Mouse (Mus musculus) liver, adult 2 months (tissue): ENCODE results near the gene Gm10217. TPM values are rescaled to one million over a fixed set of nuclear protein-coding genes. Genes with fewer than 3 reads are reported as not detected.

Source experiments
- DNase-seq: peaks from one replicate; pipeline ENCODE4 v3.0.0-alpha.2; 2011; ENCODE audit warnings: low read depth, low spot score; ENCODE audit errors: extremely low read depth
- H3K27ac ChIP-seq: fragments of 200-500 bp; replicated peaks from 2 replicates; pipeline ENCODE4 v1.5.1; 2012; ENCODE audit warnings: low read depth, mild to moderate bottlenecking, control low read depth, inconsistent platforms, low read length; ENCODE audit not compliant: insufficient read depth
- H3K27me3 ChIP-seq: fragments of 200-500 bp; 2 replicates; pipeline ENCODE4 v1.6.1; 2012; ENCODE audit warnings: mild to moderate bottlenecking, moderate library complexity, low read length, inconsistent platforms; ENCODE audit not compliant: control insufficient read depth, insufficient read depth
- H3K36me3 ChIP-seq: fragments of 200-500 bp; 2 replicates; pipeline ENCODE4 v1.6.1; 2012; ENCODE audit warnings: low read length, inconsistent platforms; ENCODE audit not compliant: control insufficient read depth, insufficient read depth
- H3K4me1 ChIP-seq: fragments of 200-500 bp; 2 replicates; pipeline ENCODE4 v1.6.1; 2011; ENCODE audit warnings: low read length; ENCODE audit not compliant: control insufficient read depth, insufficient read depth
- H3K4me3 ChIP-seq: fragments of 200-500 bp; 2 replicates; pipeline ENCODE4 v1.5.1; 2011; ENCODE audit warnings: low read depth, mild to moderate bottlenecking, control low read depth, low read length, moderate library complexity; ENCODE audit not compliant: insufficient read depth
- H3K79me2 ChIP-seq: fragments of 200-500 bp; 2 replicates; pipeline ENCODE4 v1.6.1; 2012; ENCODE audit warnings: inconsistent platforms, mild to moderate bottlenecking, low read length, moderate library complexity; ENCODE audit not compliant: control insufficient read depth, insufficient read depth
- H3K9ac ChIP-seq: fragments of 200-500 bp; 2 replicates; pipeline ENCODE4 v1.6.1; 2012; ENCODE audit warnings: low read depth, mild to moderate bottlenecking, control low read depth, inconsistent platforms, low read length
- CTCF ChIP-seq: fragments of 200-500 bp; IDR thresholded peaks from 2 replicates; pipeline ENCODE4 v1.5.1; 2011; ENCODE audit warnings: low read depth, low read length, control low read depth
- POLR2A ChIP-seq: fragments of 200-500 bp; IDR thresholded peaks from 2 replicates; pipeline ENCODE4 v1.6.1; 2011; ENCODE audit warnings: low read length, control low read depth; ENCODE audit not compliant: insufficient read depth; ENCODE audit errors: extremely low read depth
- WGBS: fragments of 180-500 bp; shearing (Covaris S2); methylation state at CpG from one replicate; pipeline ENCODE4 v1.1.7; 2018; 5-methylcytosine and 5-hydroxymethylcytosine counted together
- polyA plus RNA-seq: library from polyadenylated mRNA; depleted of rRNA; stranded (reverse); fragments of >200 nt; gene quantifications from 2 replicates; pipeline ENCODE4 v1.2.3, GENCODE M21; 2012; rRNA removed
- total RNA-seq: library from RNA; depleted of rRNA; stranded (reverse); fragments of >200 nt; gene quantifications from 2 replicates; pipeline ENCODE4 v1.2.3, GENCODE M21; 2014; rRNA removed

Gm10217 gene
- not detected in 2 replicates for total RNA-seq
- not detected in 2 replicates for polyA plus RNA-seq

- 84% methylated on average over 3 of the region's 3 CpGs for WGBS
- H3K79me2 ChIP-seq, result no peaks in the 10 kb centered on the region
- no peak within 1 kb of the TSS for H3K9ac ChIP-seq
- H3K4me3 ChIP-seq, result no peak within 1 kb of the TSS
- TF ChIP-seq CTCF (no peak), POLR2A (no peak)
- no peak for DNase-seq
- no peak within 1 kb of the TSS for H3K27ac ChIP-seq
- H3K27me3 ChIP-seq, result no peaks in the 10 kb centered on the region
- no peaks in the 10 kb centered on the region for H3K4me1 ChIP-seq
- no peaks in the 10 kb centered on the region for H3K36me3 ChIP-seq
Measured at GRCm38 (mm10) chr8:9863951-9864350, at the start of gene Gm10217. Gm10217 (plus strand) TSS chr8:9864251.

- no peak overlapping the region for H3K4me3 ChIP-seq
- H3K79me2 ChIP-seq, result no peaks in the 10 kb centered on the region
- H3K9ac ChIP-seq, result no peak overlapping the region
- H3K36me3 ChIP-seq, result no peaks in the 10 kb centered on the region
- no peak for TF ChIP-seq CTCF
- no peak for TF ChIP-seq POLR2A
- no peaks in the 10 kb centered on the region for H3K4me1 ChIP-seq
- WGBS, result 83% methylated on average over 8 of the region's 8 CpGs
- no peak overlapping the region for H3K27ac ChIP-seq
- H3K27me3 ChIP-seq, result no peaks in the 10 kb centered on the region
- no peak for DNase-seq
Measured at GRCm38 (mm10) chr8:9824770-9825169, 39.3 kb upstream of the Gm10217 start.

- DNase-seq, result no peak
- Histone ChIP-seq H3K4me3 (no peak overlapping the region), H3K9ac (no peak overlapping the region), H3K27ac (no peak overlapping the region), H3K4me1 (no peaks in the 10 kb centered on the region), H3K36me3 (no peaks in the 10 kb centered on the region), H3K27me3 (no peaks in the 10 kb centered on the region), H3K79me2 (no peaks in the 10 kb centered on the region)
- TF ChIP-seq POLR2A, result no peak
- no peak for TF ChIP-seq CTCF
- 86% methylated on average over 3 of the region's 3 CpGs for WGBS
Measured at GRCm38 (mm10) chr8:9840257-9840656, 23.8 kb upstream of the Gm10217 start.

GRCm38 (mm10) chr8:9859286-9859685 is 4.8 kb upstream of the Gm10217 start:
- DNase-seq, result no peak
- Histone ChIP-seq H3K9ac (no peak overlapping the region), H3K4me3 (no peak overlapping the region), H3K36me3 (no peaks in the 10 kb centered on the region), H3K4me1 (no peaks in the 10 kb centered on the region), H3K27me3 (no peaks in the 10 kb centered on the region), H3K27ac (no peak overlapping the region), H3K79me2 (no peaks in the 10 kb centered on the region)
- WGBS, result 48% methylated on average over 2 of the region's 2 CpGs
- no peak for TF ChIP-seq POLR2A

- no peak overlapping the region for H3K9ac ChIP-seq
- no peak overlapping the region for H3K27ac ChIP-seq
- H3K4me1 ChIP-seq, result no peaks in the 10 kb centered on the region
- no peaks in the 10 kb centered on the region for H3K27me3 ChIP-seq
- DNase-seq, result no peak
- TF ChIP-seq CTCF (no peak), POLR2A (no peak)
- no peaks in the 10 kb centered on the region for H3K36me3 ChIP-seq
- 79% methylated on average over 10 of the region's 10 CpGs for WGBS
- no peak overlapping the region for H3K4me3 ChIP-seq
- no peaks in the 10 kb centered on the region for H3K79me2 ChIP-seq
Measured at GRCm38 (mm10) chr8:9860539-9861203, 3.4 kb upstream of the Gm10217 start.

GRCm38 (mm10) chr8:9865150-9865549 is 1.1 kb downstream of the Gm10217 start:
- no peaks in the 10 kb centered on the region for H3K4me1 ChIP-seq
- H3K27me3 ChIP-seq, result no peaks in the 10 kb centered on the region
- TF ChIP-seq POLR2A, result no peak
- no peak for TF ChIP-seq CTCF
- WGBS, result 86% methylated on average over 9 of the region's 9 CpGs
- H3K27ac ChIP-seq, result no peak overlapping the region
- H3K4me3 ChIP-seq, result no peak overlapping the region
- no peaks in the 10 kb centered on the region for H3K79me2 ChIP-seq
- H3K36me3 ChIP-seq, result no peaks in the 10 kb centered on the region
- no peak for DNase-seq
- H3K9ac ChIP-seq, result no peak overlapping the region
